Mouse (Mus musculus) bone marrow, adult 2 months (tissue): ENCODE data around the gene Nudcd3.

ENCODE experiments used
- CTCF ChIP-seq: fragments of 200-500 bp; IDR thresholded peaks from 2 replicates; pipeline ENCODE4 v1.5.1; 2011; ENCODE audit warnings: low read length, control low read depth; ENCODE audit not compliant: control insufficient read depth, insufficient read depth
- POLR2A ChIP-seq: fragments of 200-500 bp; IDR thresholded peaks from 2 replicates; pipeline ENCODE4 v1.6.1; 2011; ENCODE audit warnings: low read depth, mild to moderate bottlenecking, control low read depth, low read length, borderline replicate concordance; ENCODE audit not compliant: control insufficient read depth

GRCm38 (mm10) chr11:6104734-6105133, 95.5 kb downstream of the Nudcd3 start:
- TF ChIP-seq CTCF (no peak), POLR2A (no peak)
